Mouse (Mus musculus): ENCODE measurements around the gene Iqcf4. TPM values are rescaled to one million over a fixed set of nuclear protein-coding genes. Genes with fewer than 3 reads are reported as not detected.

The Iqcf4 gene
- total and polyA plus RNA-seq, 3 experiments, result not detected

GRCm38 (mm10) chr9:106572186-106572585, 1.4 kb upstream of the Iqcf4 start:
- Histone ChIP-seq H3K9me3 (replicated peaks; ENCODE audit: low read length) (no peaks in the 10 kb centered on the region), H3K4me1 (ENCODE audit: control insufficient read depth in 1 of 2, insufficient read depth in 2 of 2) (peaks cover 0 to 4% of the 10 kb centered on the region in 2 experiments; a peak in 1 of 4 replicates), H3K9ac (ENCODE audit: insufficient read depth, low read depth) (no peak overlapping the region), H3K4me2 (ENCODE audit: insufficient read depth, low read depth, poor library complexity, severe bottlenecking) (no peak overlapping the region), H3K4me3 (replicated peaks in 1 of 3; ENCODE audit: low read depth in 2 of 3, low read length in 2 of 3, poor library complexity in 1 of 3) (no peak overlapping the region), H3K27ac (ENCODE audit: insufficient read depth, low read depth) (no peak overlapping the region), H3K36me3 (replicated peaks in 1 of 2; ENCODE audit: control insufficient read depth in 1 of 2, insufficient read depth in 1 of 2, low read length in 1 of 2) (no peaks in the 10 kb centered on the region), H3K27me3 (replicated peaks) (peaks cover 63% of the 10 kb centered on the region), H3K79me2 (replicated peaks; ENCODE audit: control insufficient read depth, extremely low read depth, insufficient read depth, poor library complexity, severe bottlenecking) (no peaks in the 10 kb centered on the region)
- TF ChIP-seq MAZ (IDR thresholded peaks at IDR 0.05; ENCODE audit: low read depth, low read length) (no peak), BHLHE40 (IDR thresholded peaks at IDR 0.05; ENCODE audit: low read depth, low read length) (no peak), MAX (IDR thresholded peaks at IDR 0.05; ENCODE audit: low read length) (no peak), ZC3H11A (IDR thresholded peaks at IDR 0.05; ENCODE audit: low read depth, low read length) (no peak), NELFE (IDR thresholded peaks at IDR 0.05; ENCODE audit: low read depth, low read length) (no peak), USF1 (IDR thresholded peaks at IDR 0.05; ENCODE audit: low read depth, low read length) (no peak)
- in situ Hi-C loops (cut with MboI; ENCODE audit: low pct_ligation_motif_present, low pct_unique_long_range_greater_than_20kb, low sequenced_read_pairs) (no loop called here), dilution Hi-C loops (cut with MboI; ENCODE audit: extremely low pct_ligation_motif_present, extremely low pct_unique_long_range_greater_than_20kb, low sequenced_read_pairs) (no loop called here)
- no peak for DNase-seq (ENCODE audit: extremely low read depth)

- Histone ChIP-seq H3K4me3 (replicated peaks in 1 of 3; ENCODE audit: low read depth in 2 of 3, low read length in 2 of 3, poor library complexity in 1 of 3) (no peak overlapping the region), H3K36me3 (replicated peaks in 1 of 2; ENCODE audit: control insufficient read depth in 1 of 2, insufficient read depth in 1 of 2, low read length in 1 of 2) (no peaks in the 10 kb centered on the region), H3K4me1 (ENCODE audit: control insufficient read depth in 1 of 2, insufficient read depth in 2 of 2) (peaks cover 5 to 14% of the 10 kb centered on the region in 2 experiments; a peak in 2 of 4 replicates), H3K9me3 (replicated peaks; ENCODE audit: low read length) (no peaks in the 10 kb centered on the region), H3K27me3 (replicated peaks) (peaks cover 36% of the 10 kb centered on the region), H3K27ac (ENCODE audit: insufficient read depth, low read depth) (no peak overlapping the region), H3K79me2 (replicated peaks; ENCODE audit: control insufficient read depth, extremely low read depth, insufficient read depth, poor library complexity, severe bottlenecking) (no peaks in the 10 kb centered on the region), H3K4me2 (ENCODE audit: insufficient read depth, low read depth, poor library complexity, severe bottlenecking) (no peak overlapping the region), H3K9ac (ENCODE audit: insufficient read depth, low read depth) (no peak overlapping the region)
- in situ Hi-C loops (cut with MboI; ENCODE audit: low pct_ligation_motif_present, low pct_unique_long_range_greater_than_20kb, low sequenced_read_pairs), result no loop called here
- no peak for TF ChIP-seq HCFC1 (IDR thresholded peaks at IDR 0.05; ENCODE audit: low read depth, low read length)
- TF ChIP-seq MEF2A (IDR thresholded peaks at IDR 0.05; ENCODE audit: borderline replicate concordance, low read depth, low read length), result no peak
- TF ChIP-seq MAZ (IDR thresholded peaks at IDR 0.05; ENCODE audit: low read depth, low read length), result no peak
- peak; percentile 50; the same call in 1 of the 2 replicates for TF ChIP-seq ELF1 (IDR thresholded peaks at IDR 0.05; ENCODE audit: low read depth, low read length)
- no peak for TF ChIP-seq POLR2A (IDR thresholded peaks at IDR 0.05; ENCODE audit: low read depth, low read length)
- TF ChIP-seq ETS1 (conservative IDR thresholded peaks at IDR 0.05; ENCODE audit: low read depth, low read length), result no peak
- no peak for DNase-seq (ENCODE audit: extremely low read depth)
- dilution Hi-C loops (cut with MboI; ENCODE audit: extremely low pct_ligation_motif_present, extremely low pct_unique_long_range_greater_than_20kb, low sequenced_read_pairs), result no loop called here
Observed at GRCm38 (mm10) chr9:106566437-106566836, 4.4 kb downstream of the Iqcf4 start.

- no peaks in the 10 kb centered on the region for H3K79me2 ChIP-seq (replicated peaks; ENCODE audit: control insufficient read depth, extremely low read depth, insufficient read depth, poor library complexity, severe bottlenecking)
- H3K4me3 ChIP-seq (replicated peaks in 1 of 3; ENCODE audit: low read depth in 2 of 3, low read length in 2 of 3, poor library complexity in 1 of 3), result no peak overlapping the region
- TF ChIP-seq BHLHE40 (IDR thresholded peaks at IDR 0.05; ENCODE audit: low read depth, low read length) (no peak), ZKSCAN1 (IDR thresholded peaks at IDR 0.05; ENCODE audit: borderline replicate concordance, low read depth, low read length) (no peak), JUND (conservative IDR thresholded peaks at IDR 0.05; ENCODE audit: low read depth, low read length) (no peak), UBTF (IDR thresholded peaks at IDR 0.05; ENCODE audit: low read depth, low read length) (no peak), MAFK (IDR thresholded peaks at IDR 0.05; ENCODE audit: insufficient replicate concordance, low read length) (no peak), RCOR1 (conservative IDR thresholded peaks at IDR 0.05; ENCODE audit: low read depth, low read length) (no peak)
- H3K9ac ChIP-seq (ENCODE audit: insufficient read depth, low read depth), result no peak overlapping the region
- H3K36me3 ChIP-seq (replicated peaks in 1 of 2; ENCODE audit: control insufficient read depth in 1 of 2, insufficient read depth in 1 of 2, low read length in 1 of 2), result no peaks in the 10 kb centered on the region
- dilution Hi-C loops (cut with MboI; ENCODE audit: extremely low pct_ligation_motif_present, extremely low pct_unique_long_range_greater_than_20kb, low sequenced_read_pairs) (no loop called here), in situ Hi-C loops (cut with MboI; ENCODE audit: low pct_ligation_motif_present, low pct_unique_long_range_greater_than_20kb, low sequenced_read_pairs) (no loop called here)
- DNase-seq (ENCODE audit: extremely low read depth), result no peak
- peaks cover 8 to 30% of the 10 kb centered on the region in 2 experiments for H3K4me1 ChIP-seq (ENCODE audit: control insufficient read depth in 1 of 2, insufficient read depth in 2 of 2)
- no peak overlapping the region for H3K27ac ChIP-seq (ENCODE audit: insufficient read depth, low read depth)
- no peaks in the 10 kb centered on the region for H3K9me3 ChIP-seq (replicated peaks; ENCODE audit: low read length)
- no peak overlapping the region for H3K4me2 ChIP-seq (ENCODE audit: insufficient read depth, low read depth, poor library complexity, severe bottlenecking)
- H3K27me3 ChIP-seq (replicated peaks), result peaks cover 17% of the 10 kb centered on the region
Observed at GRCm38 (mm10) chr9:106564025-106564424, 6.8 kb downstream of the Iqcf4 start.
